Mouse (Mus musculus): ENCODE results near the gene Vmn1r157.
"Not testable (repeated sequence)": the region's sequence is repeated elsewhere in the genome, so short reads cannot be mapped to it uniquely, and the experiment has no call there.

Gene Vmn1r157

GRCm38 (mm10) chr7:22761397-22761796 lies at the start of gene Vmn1r157:
Gene Vmn1r157, plus strand, starts transcription at chr7:22761697.
- not testable (repeated sequence) for DNase-seq

DNA sequence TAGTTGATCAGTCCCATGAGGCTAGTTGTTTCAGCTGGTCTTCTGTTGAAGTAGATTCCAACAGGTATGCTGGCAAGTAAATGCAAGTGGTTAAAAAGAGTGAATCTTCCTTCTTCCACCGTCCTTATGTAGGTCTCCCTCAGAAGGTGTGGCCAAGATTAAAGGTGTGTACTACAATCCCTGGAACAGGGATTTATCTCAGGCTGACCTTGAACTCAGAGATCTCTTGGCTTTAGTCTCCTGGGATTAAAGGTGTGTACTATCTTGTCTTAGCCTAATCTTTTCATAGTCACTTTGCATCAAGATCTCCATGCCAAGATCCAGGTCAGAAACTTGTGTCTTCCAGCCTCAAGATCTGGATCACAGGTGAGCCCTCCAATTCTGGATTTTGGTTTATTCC lies 41.9 kb upstream of the Vmn1r157 start, which contains the start of gene Gm4567:
Gene Gm4567, minus strand, starts transcription at position 101 of the 400 bp plus-strand sequence.
- not testable (repeated sequence) for DNase-seq

DNA sequence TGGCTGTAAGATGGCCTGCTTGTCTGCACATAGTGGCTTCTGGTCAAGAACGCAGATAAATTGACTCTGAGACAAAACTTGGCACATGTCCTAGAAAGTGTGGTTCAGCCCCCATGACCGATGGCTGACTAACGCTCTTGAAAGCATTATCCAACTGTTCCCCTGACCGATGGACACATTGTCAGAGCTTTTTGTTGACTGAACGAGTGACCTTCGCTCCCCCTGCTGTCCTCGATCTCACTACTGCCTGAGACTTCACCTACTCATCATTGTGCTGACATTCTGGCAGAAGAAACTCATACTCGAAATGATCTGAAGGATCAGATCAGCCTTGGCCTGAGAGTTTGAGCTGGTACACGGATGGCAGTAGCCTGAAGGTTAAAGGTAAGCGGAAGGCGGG lies 14.5 kb downstream of the Vmn1r157 start:
- not testable (repeated sequence) for DNase-seq

GRCm38 (mm10) chr7:22790682-22791081 lies 29.2 kb downstream of the Vmn1r157 start, which contains the start of gene Vmn1r158:
Gene Vmn1r158, minus strand, starts transcription at chr7:22790782.
- not testable (repeated sequence) for DNase-seq
